Mouse (Mus musculus) myocyte (in vitro differentiated cells): ENCODE data around the gene Zcchc14. TPM values are rescaled to one million over a fixed set of nuclear protein-coding genes. Genes with fewer than 3 reads are reported as not detected.

Experiments
- H3K27me3 ChIP-seq: one replicate; pipeline ENCODE4 v1.6.1; 2011; ENCODE audit not compliant: control insufficient read depth, insufficient read depth, insufficient read length
- H3K36me3 ChIP-seq: one replicate; pipeline ENCODE4 v1.6.1; 2011; ENCODE audit not compliant: control insufficient read depth, insufficient read depth
- H3K4me2 ChIP-seq: one replicate; pipeline ENCODE4 v1.6.1; 2011; ENCODE audit warnings: low read depth, control low read depth
- H3K4me3 ChIP-seq: one replicate; pipeline ENCODE4 v1.5.1; 2011; ENCODE audit warnings: mild to moderate bottlenecking, control low read depth, moderate library complexity
- H3K79me2 ChIP-seq: one replicate; pipeline ENCODE4 v1.6.1; 2011; ENCODE audit not compliant: control insufficient read depth, insufficient read depth
- H3ac ChIP-seq: one replicate; pipeline ENCODE4 v1.6.1; 2011; ENCODE audit not compliant: control insufficient read depth, insufficient read length
- CEBPB ChIP-seq: IDR thresholded peaks from 2 replicates; pipeline ENCODE4 v1.6.1; 2011; ENCODE audit warnings: mild to moderate bottlenecking, moderate library complexity; ENCODE audit not compliant: poor library complexity, insufficient read depth, severe bottlenecking
- E2F4 ChIP-seq: IDR thresholded peaks from one replicate; pipeline ENCODE4 v1.6.1; 2011; ENCODE audit warnings: mild to moderate bottlenecking, control low read depth, moderate library complexity; ENCODE audit not compliant: insufficient read depth
- MAX ChIP-seq: IDR thresholded peaks from one replicate; pipeline ENCODE4 v1.6.1; 2011; ENCODE audit warnings: low read depth, mild to moderate bottlenecking, control low read depth
- MYOD1 ChIP-seq, 3 experiments: IDR thresholded peaks; one replicate each; pipeline ENCODE4 v1.6.1; 2011; ENCODE audit warnings: control low read depth in 2 of 3, low read depth in 2 of 3, mild to moderate bottlenecking in 2 of 3, moderate library complexity in 1 of 3; ENCODE audit not compliant: insufficient read length in 2 of 3, control insufficient read depth in 1 of 3
- MYOG ChIP-seq, 3 experiments: IDR thresholded peaks; one replicate each; pipeline ENCODE4 v1.6.1; 2011; ENCODE audit warnings: control low read depth in 2 of 3, low read depth in 2 of 3, mild to moderate bottlenecking in 2 of 3; ENCODE audit not compliant: insufficient read length in 2 of 3, control insufficient read depth in 1 of 3, insufficient read depth in 1 of 3
- POLR2A ChIP-seq: IDR thresholded peaks from one replicate; pipeline ENCODE4 v1.6.1; 2011; ENCODE audit warnings: low read depth, mild to moderate bottlenecking, control low read depth, moderate library complexity; ENCODE audit not compliant: insufficient read length
- POLR2AphosphoS2 ChIP-seq: IDR thresholded peaks from one replicate; pipeline ENCODE4 v1.6.1; 2011; ENCODE audit warnings: low read depth, control low read depth; ENCODE audit not compliant: insufficient read length
- REST ChIP-seq: IDR thresholded peaks from one replicate; pipeline ENCODE4 v1.6.1; 2011; ENCODE audit warnings: mild to moderate bottlenecking, control low read depth, moderate library complexity; ENCODE audit not compliant: insufficient read depth, insufficient read length
- SRF ChIP-seq: IDR thresholded peaks from one replicate; pipeline ENCODE4 v1.6.1; 2011; ENCODE audit warnings: low read depth; ENCODE audit not compliant: control insufficient read depth, insufficient read length
- TCF12 ChIP-seq: IDR thresholded peaks from one replicate; pipeline ENCODE4 v1.6.1; 2011; ENCODE audit warnings: mild to moderate bottlenecking, control low read depth; ENCODE audit not compliant: poor library complexity, insufficient read depth, severe bottlenecking
- TCF3 ChIP-seq: IDR thresholded peaks from one replicate; pipeline ENCODE4 v1.6.1; 2011; ENCODE audit warnings: low read depth, control low read depth; ENCODE audit not compliant: insufficient read length
- USF1 ChIP-seq: IDR thresholded peaks from one replicate; pipeline ENCODE4 v1.6.1; 2011; ENCODE audit warnings: low read depth, mild to moderate bottlenecking, control low read depth, moderate library complexity
- polyA plus RNA-seq: library from polyadenylated mRNA; unstranded; fragments of >200 nt; fragmentation: generic; extraction: Trizol; gene quantifications from one replicate; pipeline ENCODE4 v1.2.1, GENCODE M21; 2012; ENCODE audit warnings: missing spikeins

Zcchc14 gene
- polyA plus RNA-seq, 1 experiment: 11.9 TPM

- Histone ChIP-seq H3K79me2 (peaks cover 38% of the 10 kb centered on the region), H3K4me3 (no peak overlapping the region), H3K4me2 (no peak overlapping the region), H3K36me3 (peaks cover 6% of the 10 kb centered on the region), H3ac (no peak overlapping the region), H3K27me3 (no peaks in the 10 kb centered on the region)
- TF ChIP-seq MAX: no peak
- TF ChIP-seq MYOD1 (IDR thresholded peaks at IDR 0.05; ENCODE audit: control insufficient read depth in 1 of 3, insufficient read length in 2 of 3, low read depth in 2 of 3): no peak
- no peak for TF ChIP-seq TCF3
- TF ChIP-seq E2F4: no peak
- TF ChIP-seq SRF: no peak
These were observed 39.3 kb downstream of the Zcchc14 start for GRCm38 (mm10) chr8:121613419-121613818.

DNA sequence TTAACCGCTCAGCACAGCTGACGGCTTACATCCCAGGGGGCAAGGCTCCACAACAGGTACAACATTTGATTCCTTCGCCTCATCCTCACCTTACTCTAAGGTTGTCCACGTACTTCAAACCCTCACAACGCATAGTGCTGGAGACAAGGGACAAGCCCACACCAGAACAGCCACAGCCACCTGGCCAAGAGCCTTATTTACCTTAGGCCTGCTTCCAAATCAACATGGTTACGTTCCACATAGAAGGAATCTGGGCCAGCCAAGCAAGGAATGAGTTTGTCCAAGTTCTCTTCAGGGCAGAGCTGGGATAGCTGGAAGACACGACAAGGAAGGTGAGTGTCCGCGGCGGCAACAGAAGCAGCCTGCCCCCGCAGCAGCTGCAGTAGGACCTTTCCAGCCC, 42.8 kb downstream of the Zcchc14 start:
- Histone ChIP-seq H3K4me3 (no peak overlapping the region), H3K4me2 (no peak overlapping the region), H3K27me3 (no peaks in the 10 kb centered on the region), H3K79me2 (peaks cover 16% of the 10 kb centered on the region), H3K36me3 (peaks cover 10% of the 10 kb centered on the region), H3ac (no peak overlapping the region)
- TF ChIP-seq REST (no peak), TCF12 (no peak), E2F4 (no peak), USF1 (no peak), POLR2AphosphoS2 (no peak), MYOG (IDR thresholded peaks at IDR 0.05; ENCODE audit: control insufficient read depth in 1 of 3, insufficient read depth in 1 of 3, insufficient read length in 2 of 3, low read depth in 2 of 3) (peak in 1 of 3 experiments; percentile 23), SRF (no peak), CEBPB (no peak), MYOD1 (IDR thresholded peaks at IDR 0.05; ENCODE audit: control insufficient read depth in 1 of 3, insufficient read length in 2 of 3, low read depth in 2 of 3) (peak in 1 of 3 experiments; percentile 43), MAX (no peak)

DNA sequence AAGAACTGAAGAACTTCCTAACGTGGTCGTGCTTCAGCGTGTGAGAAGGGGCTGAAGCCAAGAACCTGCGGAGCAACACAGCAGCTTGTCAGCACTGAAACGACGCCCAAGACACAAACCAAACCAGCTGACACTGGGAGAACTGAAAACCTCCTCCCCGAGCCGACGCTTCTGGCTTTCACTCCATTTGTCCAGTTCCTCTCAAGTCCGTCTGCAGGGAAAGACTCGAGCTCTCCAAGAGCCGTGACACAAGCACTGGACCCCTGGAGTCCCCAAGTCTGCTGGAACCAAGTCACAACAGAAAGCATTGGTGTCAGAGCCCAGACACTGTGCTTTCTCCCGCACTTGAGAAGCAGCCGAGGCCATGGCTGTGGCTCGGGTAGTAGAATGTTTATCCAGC, 43.5 kb downstream of the Zcchc14 start:
- no peak for TF ChIP-seq TCF12
- TF ChIP-seq MYOD1 (IDR thresholded peaks at IDR 0.05; ENCODE audit: control insufficient read depth in 1 of 3, insufficient read length in 2 of 3, low read depth in 2 of 3): no peak
- no peak for TF ChIP-seq POLR2A
- no peak for TF ChIP-seq MAX
- TF ChIP-seq REST: no peak
- no peak for TF ChIP-seq POLR2AphosphoS2
- TF ChIP-seq MYOG (IDR thresholded peaks at IDR 0.05; ENCODE audit: control insufficient read depth in 1 of 3, insufficient read depth in 1 of 3, insufficient read length in 2 of 3, low read depth in 2 of 3): no peak
- no peak for TF ChIP-seq TCF3
- TF ChIP-seq E2F4: no peak
- no peak for TF ChIP-seq USF1
- TF ChIP-seq CEBPB: no peak
- no peak for TF ChIP-seq SRF
- no peaks in the 10 kb centered on the region for H3K27me3 ChIP-seq
- H3ac ChIP-seq: no peak overlapping the region
- peaks cover 10% of the 10 kb centered on the region for H3K36me3 ChIP-seq
- no peak overlapping the region for H3K4me3 ChIP-seq
- H3K79me2 ChIP-seq: peaks cover 12% of the 10 kb centered on the region
- no peak overlapping the region for H3K4me2 ChIP-seq

- Histone ChIP-seq H3K4me2 (no peak overlapping the region), H3K4me3 (no peak overlapping the region), H3K36me3 (peaks cover 10% of the 10 kb centered on the region), H3K79me2 (no peaks in the 10 kb centered on the region), H3K27me3 (no peaks in the 10 kb centered on the region), H3ac (no peak overlapping the region)
- TF ChIP-seq TCF12 (no peak), MAX (no peak), MYOD1 (IDR thresholded peaks at IDR 0.05; ENCODE audit: control insufficient read depth in 1 of 3, insufficient read length in 2 of 3, low read depth in 2 of 3) (no peak), E2F4 (no peak), POLR2A (no peak), CEBPB (no peak), MYOG (IDR thresholded peaks at IDR 0.05; ENCODE audit: control insufficient read depth in 1 of 3, insufficient read depth in 1 of 3, insufficient read length in 2 of 3, low read depth in 2 of 3) (no peak), TCF3 (no peak), REST (no peak), POLR2AphosphoS2 (no peak), SRF (no peak), USF1 (no peak)
These were observed 45.0 kb downstream of the Zcchc14 start for GRCm38 (mm10) chr8:121607661-121608060.

DNA sequence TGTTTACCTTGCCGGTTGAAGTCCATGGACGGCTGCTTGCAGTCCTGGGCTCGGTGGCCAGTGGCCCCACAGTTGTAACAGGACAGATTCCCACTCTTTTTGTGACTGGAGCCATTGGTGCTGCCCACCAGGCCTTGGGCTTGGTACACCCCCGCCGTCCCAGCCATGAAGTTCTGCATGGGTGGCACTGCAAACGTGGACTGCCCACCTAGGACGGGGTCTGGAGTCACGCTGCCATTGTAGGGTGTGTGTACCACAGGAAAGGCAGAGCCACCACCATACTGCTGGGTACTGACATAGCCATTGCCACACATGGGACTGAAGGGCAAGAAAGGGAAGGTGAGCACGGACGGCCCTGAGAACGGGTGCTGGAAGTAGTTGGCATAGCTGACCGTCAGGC, 48.9 kb downstream of the Zcchc14 start:
- Histone ChIP-seq H3ac (no peak overlapping the region), H3K4me2 (no peak overlapping the region), H3K27me3 (no peaks in the 10 kb centered on the region), H3K4me3 (no peak overlapping the region), H3K36me3 (peaks cover 9% of the 10 kb centered on the region), H3K79me2 (no peaks in the 10 kb centered on the region)
- TF ChIP-seq POLR2A: no peak
- TF ChIP-seq MYOG (IDR thresholded peaks at IDR 0.05; ENCODE audit: control insufficient read depth in 1 of 3, insufficient read depth in 1 of 3, insufficient read length in 2 of 3, low read depth in 2 of 3): no peak
- no peak for TF ChIP-seq REST
- TF ChIP-seq POLR2AphosphoS2: no peak
- no peak for TF ChIP-seq SRF
- no peak for TF ChIP-seq CEBPB
- no peak for TF ChIP-seq MYOD1 (IDR thresholded peaks at IDR 0.05; ENCODE audit: control insufficient read depth in 1 of 3, insufficient read length in 2 of 3, low read depth in 2 of 3)
- TF ChIP-seq MAX: no peak
- TF ChIP-seq E2F4: no peak
- no peak for TF ChIP-seq TCF12
- no peak for TF ChIP-seq USF1
- no peak for TF ChIP-seq TCF3
